Mouse (Mus musculus): Measurements from ENCODE around the gene Cdh13.

DNA sequence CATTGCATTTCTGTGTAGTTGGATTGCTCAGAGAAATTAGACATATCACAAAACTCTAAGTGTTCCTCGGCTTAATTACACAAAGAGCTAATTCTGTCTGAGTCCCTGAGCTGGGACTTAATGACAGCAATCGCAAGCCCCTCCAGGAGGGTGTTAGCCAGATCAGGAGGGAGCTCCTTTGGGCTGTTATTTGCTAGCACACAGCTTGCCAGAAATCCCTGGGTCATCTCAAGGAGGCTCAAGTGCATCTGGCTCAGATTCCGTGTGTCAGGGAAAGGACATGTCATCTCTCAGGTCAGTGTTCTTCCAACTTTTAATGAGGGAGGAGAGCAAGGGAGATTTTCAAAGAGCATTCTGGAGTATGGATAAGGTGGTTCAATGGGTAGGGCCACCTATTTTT lies 154.3 kb downstream of the Cdh13 start:
- TF ChIP-seq POLR2A (IDR thresholded peaks at IDR 0.05; ENCODE audit: insufficient read length, low read depth) (no peak), POLR2AphosphoS2 (IDR thresholded peaks at IDR 0.05; ENCODE audit: insufficient read length, low read depth) (no peak), USF1 (IDR thresholded peaks at IDR 0.05; ENCODE audit: low read depth) (no peak), MYOG (IDR thresholded peaks at IDR 0.05; ENCODE audit: control insufficient read depth in 1 of 3, insufficient read depth in 1 of 3, insufficient read length in 2 of 3, low read depth in 2 of 3) (no peak), CEBPB (IDR thresholded peaks at IDR 0.05; ENCODE audit: insufficient read depth, poor library complexity, severe bottlenecking) (no peak), MYOD1 (IDR thresholded peaks at IDR 0.05; ENCODE audit: control insufficient read depth in 1 of 3, insufficient read length in 2 of 3, low read depth in 2 of 3) (no peak)

Measured in myocyte (in vitro differentiated cells).